Comparison of ENCODE assay signal across 8 mouse cellular contexts in the genomic region with DNA sequence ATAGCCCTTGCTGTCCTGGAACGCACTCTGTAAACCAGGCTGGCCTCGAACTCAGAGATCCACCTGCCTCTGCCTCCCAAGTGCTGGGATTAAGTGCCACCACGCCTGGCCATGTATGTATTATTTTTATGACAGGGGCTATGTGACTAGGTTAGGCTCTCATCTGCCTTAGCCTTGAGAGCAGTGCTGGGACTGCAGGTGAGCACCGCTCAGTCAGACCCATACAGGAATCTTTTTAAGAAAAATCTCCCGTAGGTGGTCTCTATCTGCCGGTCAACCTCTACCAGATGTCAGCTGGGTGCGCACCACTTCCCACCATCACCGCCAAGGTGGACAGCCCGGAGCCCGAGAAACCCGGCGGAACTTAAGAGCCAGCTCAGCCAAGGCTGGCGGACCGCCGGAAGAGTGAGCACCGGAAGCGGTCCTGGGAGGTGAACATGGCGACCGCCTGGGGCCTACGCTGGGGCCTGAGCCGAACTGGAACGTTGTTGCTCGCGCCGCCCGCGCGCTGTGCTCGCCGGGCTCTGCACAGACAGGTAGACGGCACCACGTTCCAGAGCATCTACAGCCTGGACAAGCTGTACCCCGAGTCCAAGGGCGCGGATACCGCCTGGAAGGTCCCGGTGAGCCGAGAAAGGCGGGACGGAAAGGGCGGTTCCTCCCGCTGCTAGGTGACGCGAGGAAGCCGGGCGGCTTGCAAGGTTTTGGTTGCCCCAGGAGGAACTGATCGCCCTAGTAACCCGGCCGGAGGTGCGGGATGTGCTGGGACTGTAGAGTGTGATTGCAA. TPM values are rescaled to one million over a fixed set of nuclear protein-coding genes. Genes with fewer than 3 reads are reported as not detected.
DNase-seq lines count a peak whose midpoint lies in the region; ATAC-seq and TF ChIP-seq lines count a peak whose summit lies in the region.

A gene (plus strand): TSS at position 415 of the 787 bp plus-strand sequence.

- WGBS in forebrain, embryonic 14.5 days = 3% methylated on average over 50 of the region's 50 CpGs
- 4% methylated on average over 50 of the region's 50 CpGs for WGBS in large intestine, adult 2 months
- WGBS in liver, postnatal 0 days (ENCODE audit: insufficient replicate concordance) = 4% methylated on average over 50 of the region's 50 CpGs
- WGBS in neural tube, embryonic 13.5 days = 3% methylated on average over 50 of the region's 50 CpGs

- peak within 1 kb of the TSS; percentile 90 to 99 for H3K4me3 ChIP-seq in ES-E14 (ENCODE audit: insufficient read depth in 1 of 2, low read depth in 1 of 2, low read length in 2 of 2, poor library complexity in 1 of 2, severe bottlenecking in 1 of 2)
- peak within 1 kb of the TSS; percentile 86 for H3K4me3 ChIP-seq in forebrain, embryonic 14.5 days (ENCODE audit: low read depth, low read length)
- peak within 1 kb of the TSS; percentile 97 for H3K4me3 ChIP-seq in liver, postnatal 0 days (ENCODE audit: low read depth, low read length)
- H3K4me3 ChIP-seq in neural tube, embryonic 13.5 days = peak within 1 kb of the TSS; percentile 88

- peak within 1 kb of the TSS; percentile 98 for H3K9ac ChIP-seq in ES-E14 (ENCODE audit: insufficient read depth, low read depth, low read length, poor library complexity, severe bottlenecking)
- peak within 1 kb of the TSS; percentile 95 for H3K9ac ChIP-seq in forebrain, embryonic 14.5 days (ENCODE audit: low read length)
- H3K9ac ChIP-seq in liver, postnatal 0 days (replicated peaks) = peak within 1 kb of the TSS; percentile 91
- H3K9ac ChIP-seq in neural tube, embryonic 13.5 days = peak within 1 kb of the TSS; percentile 93

- H3K4me2 ChIP-seq in forebrain, embryonic 14.5 days (ENCODE audit: low read length) = peak within 1 kb of the TSS; percentile 67
- peak within 1 kb of the TSS; percentile 94 for H3K4me2 ChIP-seq in liver, postnatal 0 days (ENCODE audit: low read depth, low read length)
- peak within 1 kb of the TSS; percentile 90 for H3K4me2 ChIP-seq in neural tube, embryonic 13.5 days

- no peaks in the 10 kb centered on the region for H3K9me3 ChIP-seq in ES-E14 (ENCODE audit: control insufficient read depth, insufficient read depth, low read depth, low read length)
- H3K9me3 ChIP-seq in forebrain, embryonic 14.5 days (replicated peaks; ENCODE audit: control insufficient read depth, low read length) = no peaks in the 10 kb centered on the region
- H3K9me3 ChIP-seq in liver, postnatal 0 days (ENCODE audit: low read length) = no peaks in the 10 kb centered on the region
- no peaks in the 10 kb centered on the region for H3K9me3 ChIP-seq in neural tube, embryonic 13.5 days

- in situ Hi-C loops in ES-E14 (cut with MboI; ENCODE audit: low sequenced_read_pairs in 2 of 2, unreplicated experiment in 2 of 2) = no loop called here

- no peak for TF ChIP-seq CTCF in liver, postnatal 0 days (IDR thresholded peaks at IDR 0.05; ENCODE audit: low read depth)

- peak; percentile 45; the same call in 1 of the 2 replicates for TF ChIP-seq EP300 in liver, postnatal 0 days (IDR thresholded peaks at IDR 0.05; ENCODE audit: low read depth)

- H3K4me1 ChIP-seq in ES-E14 (ENCODE audit: control insufficient read depth in 2 of 2, insufficient read depth in 2 of 2, low read length in 2 of 2, poor library complexity in 1 of 2) = peaks cover 6 to 14% of the 10 kb centered on the region in 2 experiments
- H3K4me1 ChIP-seq in forebrain, embryonic 14.5 days (ENCODE audit: control insufficient read depth, insufficient read depth, low read length) = peaks cover 16% of the 10 kb centered on the region
- peaks cover 19% of the 10 kb centered on the region for H3K4me1 ChIP-seq in liver, postnatal 0 days (ENCODE audit: insufficient read depth)
- H3K4me1 ChIP-seq in neural tube, embryonic 13.5 days (replicated peaks) = peaks cover 43% of the 10 kb centered on the region

- H3K36me3 ChIP-seq in ES-E14 (ENCODE audit: control insufficient read depth, insufficient read depth, low read length, poor library complexity, severe bottlenecking) = no peaks in the 10 kb centered on the region; the same call in 1 of the 2 replicates
- peaks cover 29% of the 10 kb centered on the region for H3K36me3 ChIP-seq in forebrain, embryonic 14.5 days (ENCODE audit: control insufficient read depth, insufficient read depth, low read length)
- no peaks in the 10 kb centered on the region for H3K36me3 ChIP-seq in liver, postnatal 0 days (replicated peaks; ENCODE audit: insufficient read depth, low read length)
- H3K36me3 ChIP-seq in neural tube, embryonic 13.5 days = peaks cover 26% of the 10 kb centered on the region

- H3K27ac ChIP-seq in ES-E14 (ENCODE audit: insufficient read depth, low read depth, low read length, poor library complexity, severe bottlenecking) = peak within 1 kb of the TSS; percentile 65; the same call in 1 of the 2 replicates
- peak within 1 kb of the TSS; percentile 89 for H3K27ac ChIP-seq in forebrain, embryonic 14.5 days (ENCODE audit: low read depth, low read length)
- H3K27ac ChIP-seq in liver, postnatal 0 days (ENCODE audit: low read depth) = peak within 1 kb of the TSS; percentile 92
- H3K27ac ChIP-seq in neural tube, embryonic 13.5 days (replicated peaks) = peak within 1 kb of the TSS; percentile 92

- intact Hi-C loops in heart, postnatal 10 days (cut with DNase I) = loop anchor here (2.0 kb wide), 1 partner anchor 21 kb away; no protein-coding TSS in a partner anchor

- peak; percentile 71 for DNase-seq in ES-E14 (ENCODE audit: low read depth, low spot score)
- DNase-seq in forebrain, embryonic 14.5 days (ENCODE audit: low spot score) = peak; percentile 87
- DNase-seq in heart, postnatal 10 days = peak; percentile 92 to 94
- DNase-seq in large intestine, adult 2 months (ENCODE audit: low read depth, low spot score) = no peak
- DNase-seq in liver, postnatal 0 days = peak; percentile 87
- DNase-seq in telencephalon, adult 2 months (ENCODE audit: low read depth, low spot score) = peak; percentile 87

- no peaks in the 10 kb centered on the region for H3K27me3 ChIP-seq in forebrain, embryonic 14.5 days (replicated peaks; ENCODE audit: control insufficient read depth, insufficient read depth, low read length)
- no peaks in the 10 kb centered on the region for H3K27me3 ChIP-seq in liver, postnatal 0 days (ENCODE audit: insufficient read depth, low read length)
- H3K27me3 ChIP-seq in neural tube, embryonic 13.5 days = no peaks in the 10 kb centered on the region

- ATAC-seq in cerebellum, adult (ENCODE audit: insufficient number of reproducible peaks, low FRiP score, low TSS enrichment) = peak; percentile 46; the same call in 1 of the 2 replicates
- ATAC-seq in forebrain, embryonic 14.5 days = peak; percentile 91
- peak; percentile 94 for ATAC-seq in liver, postnatal 0 days
- peak; percentile 91 for ATAC-seq in neural tube, embryonic 13.5 days (ENCODE audit: low read depth)

TF ChIP-seq in ES-E14, 5 proteins besides CTCF, POLR2A, EP300 and RAD21:
- no peak for TF ChIP-seq ZC3H11A (IDR thresholded peaks at IDR 0.05; ENCODE audit: borderline replicate concordance, low read depth, low read length)
- peak; percentile 82 for TF ChIP-seq HCFC1 (IDR thresholded peaks at IDR 0.05; ENCODE audit: borderline replicate concordance, insufficient read depth, low read length)

RNA-seq across cellular contexts. Expression of the gene that starts here (rescaled TPM):
- 79.5 and 89.3 TPM in 2 replicates for total RNA-seq in ES-E14 (2012; rRNA removed)
- 203 and 253 TPM in 2 replicates for polyA plus RNA-seq in forebrain, embryonic 14.5 days (2014; fragmentation: Nextera tagmentation; extraction: Ambion mirVana)
- 100 to 1,000 TPM; 144 to 150 TPM for total RNA-seq in heart, postnatal 10 days (2021)
- polyA plus RNA-seq in large intestine, adult 2 months (2012; rRNA removed) = 77.6 and 92.0 TPM in 2 replicates
- 88.0 and 91.6 TPM in 2 replicates for polyA plus RNA-seq in liver, postnatal 0 days (2015; fragmentation: Nextera tagmentation; extraction: Ambion mirVana)
- 182 and 203 TPM in 2 replicates for polyA plus RNA-seq in neural tube, embryonic 13.5 days (2015; fragmentation: Nextera tagmentation; extraction: Ambion mirVana)
